Mouse (Mus musculus) myocyte (in vitro differentiated cells): ENCODE results near the gene Bcas3.

Experiments used
- MAX ChIP-seq: IDR thresholded peaks from one replicate; pipeline ENCODE4 v1.6.1; 2011; ENCODE audit warnings: low read depth, mild to moderate bottlenecking, control low read depth
- MYOD1 ChIP-seq, 3 experiments: IDR thresholded peaks; one replicate each; pipeline ENCODE4 v1.6.1; 2011; ENCODE audit warnings: control low read depth in 2 of 3, low read depth in 2 of 3, mild to moderate bottlenecking in 2 of 3, moderate library complexity in 1 of 3; ENCODE audit not compliant: insufficient read length in 2 of 3, control insufficient read depth in 1 of 3
- MYOG ChIP-seq, 3 experiments: IDR thresholded peaks; one replicate each; pipeline ENCODE4 v1.6.1; 2011; ENCODE audit warnings: control low read depth in 2 of 3, low read depth in 2 of 3, mild to moderate bottlenecking in 2 of 3; ENCODE audit not compliant: insufficient read length in 2 of 3, control insufficient read depth in 1 of 3, insufficient read depth in 1 of 3
- POLR2A ChIP-seq: IDR thresholded peaks from one replicate; pipeline ENCODE4 v1.6.1; 2011; ENCODE audit warnings: low read depth, mild to moderate bottlenecking, control low read depth, moderate library complexity; ENCODE audit not compliant: insufficient read length
- POLR2AphosphoS2 ChIP-seq: IDR thresholded peaks from one replicate; pipeline ENCODE4 v1.6.1; 2011; ENCODE audit warnings: low read depth, control low read depth; ENCODE audit not compliant: insufficient read length
- TCF12 ChIP-seq: IDR thresholded peaks from one replicate; pipeline ENCODE4 v1.6.1; 2011; ENCODE audit warnings: mild to moderate bottlenecking, control low read depth; ENCODE audit not compliant: poor library complexity, insufficient read depth, severe bottlenecking

- no peak for TF ChIP-seq POLR2AphosphoS2
- no peak for TF ChIP-seq MAX
- no peak for TF ChIP-seq MYOG (IDR thresholded peaks at IDR 0.05; ENCODE audit: control insufficient read depth in 1 of 3, insufficient read depth in 1 of 3, insufficient read length in 2 of 3, low read depth in 2 of 3)
- TF ChIP-seq POLR2A, result no peak
- no peak for TF ChIP-seq TCF12
- TF ChIP-seq MYOD1 (IDR thresholded peaks at IDR 0.05; ENCODE audit: control insufficient read depth in 1 of 3, insufficient read length in 2 of 3, low read depth in 2 of 3), result no peak
Measured at GRCm38 (mm10) chr11:85805779-85806178, 452.8 kb downstream of the Bcas3 start.
